Comparison of ENCODE assay signal across 8 mouse cellular contexts in genomic region chr19:21104462-21104936, GRCm38 (mm10).
DNase-seq lines count a peak whose midpoint lies in the region; ATAC-seq and TF ChIP-seq lines count a peak whose summit lies in the region.

No protein-coding gene starts in this region.

- no peak overlapping the region for H3K4me2 ChIP-seq in liver, embryonic 16.5 days (ENCODE audit: low read depth, low read length)
- H3K4me2 ChIP-seq in stomach, postnatal 0 days (replicated peaks; ENCODE audit: low read depth), result no peak overlapping the region
- no peak overlapping the region for H3K4me2 ChIP-seq in hindbrain, postnatal 0 days (ENCODE audit: low read depth, low read length)

- peak; percentile 78 for ATAC-seq in liver, embryonic 16.5 days (ENCODE audit: low read depth)
- ATAC-seq in stomach, postnatal 0 days (ENCODE audit: low FRiP score, low TSS enrichment), result peak; percentile 93
- no peak for ATAC-seq in hindbrain, postnatal 0 days

- TF ChIP-seq EP300 in stomach, postnatal 0 days (optimal IDR thresholded peaks at IDR 0.05), result no peak

- no peaks in the 10 kb centered on the region for H3K27me3 ChIP-seq in liver, embryonic 16.5 days (ENCODE audit: control insufficient read depth, insufficient read depth, low read depth, low read length)
- no peaks in the 10 kb centered on the region for H3K27me3 ChIP-seq in stomach, postnatal 0 days (ENCODE audit: control insufficient read depth, insufficient read depth, low read length)
- H3K27me3 ChIP-seq in hindbrain, postnatal 0 days (ENCODE audit: insufficient read depth, low read length), result no peaks in the 10 kb centered on the region

- WGBS in liver, embryonic 16.5 days (ENCODE audit: insufficient replicate concordance), result 22% methylated on average over 8 of the region's 8 CpGs
- 55% methylated on average over 8 of the region's 8 CpGs for WGBS in stomach, postnatal 0 days
- WGBS in hindbrain, postnatal 0 days, result 92% methylated on average over 8 of the region's 8 CpGs

- DNase-seq in 3134 (ENCODE audit: extremely low read depth, insufficient read length, low spot score), result peak; percentile 89
- peak; percentile 56 for DNase-seq in CD4-positive, CD25-positive, alpha-beta regulatory T cell, adult 2 months (ENCODE audit: low read depth, low spot score)
- DNase-seq in brain, adult 2 months (ENCODE audit: low read depth, low spot score), result peak; percentile 60
- DNase-seq in stomach, postnatal 0 days (ENCODE audit: low spot score), result peak; percentile 88
- no peak for DNase-seq in left cerebral cortex, adult 18-20 months (ENCODE audit: low spot score in 2 of 2)
- DNase-seq in layer of hippocampus, adult 8-10 months (ENCODE audit: low spot score in 2 of 2), result no peak
- no peak for DNase-seq in hindbrain, postnatal 0 days (ENCODE audit: low spot score)

- no peak overlapping the region for H3K4me3 ChIP-seq in liver, embryonic 16.5 days (ENCODE audit: low read depth, low read length)
- no peak overlapping the region for H3K4me3 ChIP-seq in stomach, postnatal 0 days (ENCODE audit: low read depth, low read length)
- H3K4me3 ChIP-seq in hindbrain, postnatal 0 days (ENCODE audit: low read length), result no peak overlapping the region

- H3K9ac ChIP-seq in liver, embryonic 16.5 days (ENCODE audit: low read depth, low read length), result no peak overlapping the region
- H3K9ac ChIP-seq in stomach, postnatal 0 days (ENCODE audit: low read length), result no peak overlapping the region
- no peak overlapping the region for H3K9ac ChIP-seq in hindbrain, postnatal 0 days (replicated peaks; ENCODE audit: low read length)

- no peak overlapping the region for H3K27ac ChIP-seq in liver, embryonic 16.5 days (ENCODE audit: low read length)
- H3K27ac ChIP-seq in stomach, postnatal 0 days (replicated peaks), result peak overlapping the region; percentile 86
- H3K27ac ChIP-seq in hindbrain, postnatal 0 days, result no peak overlapping the region

- no peak for TF ChIP-seq CTCF in stomach, postnatal 0 days (IDR thresholded peaks at IDR 0.05; ENCODE audit: low read depth)
- no peak for TF ChIP-seq CTCF in hindbrain, postnatal 0 days (IDR thresholded peaks at IDR 0.05; ENCODE audit: low read depth)

- no peaks in the 10 kb centered on the region for H3K9me3 ChIP-seq in liver, embryonic 16.5 days (replicated peaks; ENCODE audit: control insufficient read depth, low read length)
- no peaks in the 10 kb centered on the region for H3K9me3 ChIP-seq in stomach, postnatal 0 days (ENCODE audit: control insufficient read depth, low read length)
- H3K9me3 ChIP-seq in hindbrain, postnatal 0 days (ENCODE audit: low read length), result no peaks in the 10 kb centered on the region

- H3K4me1 ChIP-seq in liver, embryonic 16.5 days (ENCODE audit: control insufficient read depth, low read depth, low read length), result no peaks in the 10 kb centered on the region; the same call in 1 of the 2 replicates
- peaks cover 6% of the 10 kb centered on the region; the same call in 1 of the 2 replicates for H3K4me1 ChIP-seq in stomach, postnatal 0 days (replicated peaks; ENCODE audit: control insufficient read depth, insufficient read depth)
- H3K4me1 ChIP-seq in hindbrain, postnatal 0 days (ENCODE audit: insufficient read depth, low read length), result no peaks in the 10 kb centered on the region

- H3K36me3 ChIP-seq in liver, embryonic 16.5 days (ENCODE audit: control insufficient read depth, insufficient read depth), result no peaks in the 10 kb centered on the region
- H3K36me3 ChIP-seq in stomach, postnatal 0 days (ENCODE audit: control insufficient read depth, insufficient read depth, low read length), result no peaks in the 10 kb centered on the region
- no peaks in the 10 kb centered on the region for H3K36me3 ChIP-seq in hindbrain, postnatal 0 days (ENCODE audit: insufficient read depth, low read length)

Comparison
In these comparisons a context has a peak if more than half of its experiments do, and no peak if none do; other contexts are left out.
1. DNase-seq: peak in 3134 (single experiment), CD4-positive, CD25-positive, alpha-beta regulatory T cell, adult 2 months (single experiment), brain, adult 2 months (single experiment) and stomach, postnatal 0 days (single experiment); none in left cerebral cortex, adult 18-20 months (0 of 2), layer of hippocampus, adult 8-10 months (0 of 2) and hindbrain, postnatal 0 days (single experiment).